Mouse (Mus musculus): ENCODE measurements around the gene Cdh10.

DNA sequence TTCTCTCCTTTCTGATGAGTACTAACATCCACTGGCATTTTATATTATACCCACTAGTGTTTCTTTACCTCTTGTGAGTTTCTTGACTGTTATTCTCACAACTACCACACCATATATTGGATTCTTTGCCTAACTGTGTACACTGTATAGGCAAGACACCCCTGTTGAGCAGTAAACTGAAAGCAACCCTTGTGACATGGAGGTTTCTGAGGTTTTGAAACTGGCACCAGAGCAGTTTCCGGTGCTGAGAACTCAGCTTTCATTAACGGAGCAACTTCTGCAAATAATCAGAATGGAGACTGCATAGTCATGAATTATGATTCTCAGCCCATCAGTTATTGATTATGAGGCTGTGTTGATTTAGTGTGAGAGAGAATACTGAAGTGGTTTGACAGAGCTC, 4.7 kb downstream of the Cdh10 start:
- TF ChIP-seq CTCF (IDR thresholded peaks at IDR 0.05; ENCODE audit: borderline replicate concordance, insufficient read depth, low read depth, low read length) (no peak), POLR2A (IDR thresholded peaks at IDR 0.05; ENCODE audit: borderline replicate concordance, insufficient read depth, low read length) (no peak)

Data from cerebellum, adult 2 months (tissue).